Mouse (Mus musculus): Measurements from ENCODE around the gene Ier5.

DNA sequence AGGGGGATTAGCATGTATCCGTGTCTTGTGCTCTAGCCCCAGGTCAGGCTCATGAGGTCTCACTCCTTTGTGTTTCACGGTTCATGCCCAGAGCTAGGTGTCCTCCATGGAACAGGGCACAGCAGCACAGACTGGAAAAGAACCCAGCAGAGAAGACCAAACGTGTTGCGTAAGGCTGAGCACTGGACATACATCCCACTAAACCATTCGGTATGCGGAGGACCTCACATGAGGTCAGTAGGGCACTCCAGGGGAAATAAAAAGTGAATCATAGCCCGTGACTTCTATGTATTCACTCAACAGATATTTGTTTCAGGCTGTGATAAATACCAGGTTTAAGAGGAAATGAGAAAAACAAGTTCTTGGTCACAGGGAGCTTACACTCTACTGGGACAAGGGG lies 23.6 kb downstream of the Ier5 start:
- TF ChIP-seq EP300 (IDR thresholded peaks at IDR 0.05; ENCODE audit: insufficient read depth, low read depth, low read length) = no peak
- TF ChIP-seq POLR2A (IDR thresholded peaks at IDR 0.05; ENCODE audit: insufficient read depth, low read depth, low read length) = no peak
- no peak for TF ChIP-seq CTCF (IDR thresholded peaks at IDR 0.05)
